Mouse (Mus musculus) Patski (cell line): ENCODE measurements around the gene Hectd4. TPM values are rescaled to one million over a fixed set of nuclear protein-coding genes. Genes with fewer than 3 reads are reported as not detected.
A peak's percentile ranks its signal among the peaks of the same experiment; 100 is the strongest.
"Not testable (repeated sequence)": the region's sequence is repeated elsewhere in the genome, so short reads cannot be mapped to it uniquely, and the experiment has no call there.

Experiments used
- ATAC-seq: fragments of 100-300 bp; one replicate; pipeline ENCODE4 v1.8.0; 2021
- CTCF ChIA-PET: fragments of 350-600 bp; sonication (Branson Sonifier 250); formaldehyde crosslinking; loops from one replicate; lab custom pipeline; 2022; ENCODE audit warnings: inconsistent platforms; lab: Charles Lee
- POLR2A ChIA-PET: fragments of 350-600 bp; sonication (Branson Sonifier 250); formaldehyde crosslinking; loops from one replicate; lab custom pipeline; 2022; ENCODE audit warnings: antibody characterized with exemption, inconsistent platforms; lab: Charles Lee
- DNase-seq: peaks from one replicate; pipeline ENCODE4 v3.0.0-alpha.2; 2011; ENCODE audit warnings: low read depth, low spot score
- H3K27me3 ChIP-seq: fragments of 371-371 bp; one replicate; pipeline ENCODE4 v1.5.1; 2021
- CTCF ChIP-seq: fragments of 100-300 bp; IDR thresholded peaks from one replicate; pipeline ENCODE4 v1.5.1; 2021
- in situ Hi-C: fragments of 300-500 bp; cut with MboI; formaldehyde crosslinking; loops from 3 replicates; pipeline ENCODE4 v1.11.1; 2018; ENCODE audit warnings: low pct_unique_long_range_greater_than_20kb, mixed read lengths
- polyA plus RNA-seq: library from polyadenylated mRNA; unstranded; gene quantifications from one replicate; pipeline ENCODE4 v1.2.3, GENCODE M21; 2021

The Hectd4 gene
- polyA plus RNA-seq, 1 experiment from 2014 or later = 13.7 TPM

GRCm38 (mm10) chr5:121204132-121205089 lies 15.6 kb upstream of the Hectd4 start, which contains the start of gene Rpl6:
Rpl6 (plus strand) TSS chr5:121204481.
- peaks cover 8% of the 10 kb centered on the region for H3K27me3 ChIP-seq
- no peak for DNase-seq
- peak; percentile 85 for ATAC-seq
- no peak for TF ChIP-seq CTCF
- CTCF ChIA-PET = interaction anchor here (0.9 kb wide), 1 partner anchor 20 kb away, joined by 3 read pairs; no protein-coding TSS in a partner anchor
- in situ Hi-C loops = no loop called here
- POLR2A ChIA-PET = interaction anchor here (0.6 to 1.1 kb wide), 3 partner anchors 10 to 60 kb away, joined by 3 read pairs; no protein-coding TSS in a partner anchor

GRCm38 (mm10) chr5:121205537-121206130 lies 14.4 kb upstream of the Hectd4 start:
- ATAC-seq, H3K27me3 ChIP-seq, in situ Hi-C loops, POLR2A ChIA-PET, CTCF ChIA-PET, DNase-seq: not testable (repeated sequence)

GRCm38 (mm10) chr5:121206540-121206939 lies 13.5 kb upstream of the Hectd4 start:
- in situ Hi-C loops = no loop called here
- POLR2A ChIA-PET = no interaction called here
- no peak for DNase-seq
- no peak for TF ChIP-seq CTCF
- no peak for ATAC-seq
- CTCF ChIA-PET = no interaction called here
- no peaks in the 10 kb centered on the region for H3K27me3 ChIP-seq

GRCm38 (mm10) chr5:121206984-121207383 lies 13.0 kb upstream of the Hectd4 start:
- no peaks in the 10 kb centered on the region for H3K27me3 ChIP-seq
- CTCF ChIA-PET = no interaction called here
- ATAC-seq (no peak), DNase-seq (no peak)
- no peak for TF ChIP-seq CTCF
- POLR2A ChIA-PET = no interaction called here
- in situ Hi-C loops = no loop called here

- ChIA-PET POLR2A (interaction anchor here (1.2 kb wide), 1 partner anchor 9 kb away, joined by 3 read pairs; no protein-coding TSS in a partner anchor), CTCF (interaction anchor here (0.8 to 1.9 kb wide), 4 partner anchors 10 to 66 kb away, joined by 3 to 5 read pairs (median 4); no protein-coding TSS in a partner anchor)
- DNase-seq (no peak), ATAC-seq (no peak)
- in situ Hi-C loops = no loop called here
- no peak for TF ChIP-seq CTCF
- H3K27me3 ChIP-seq = no peaks in the 10 kb centered on the region
Observed at GRCm38 (mm10) chr5:121209755-121210600, 10.0 kb upstream of the Hectd4 start.

- no peak for DNase-seq
- no peak for TF ChIP-seq CTCF
- in situ Hi-C loops = no loop called here
- ChIA-PET CTCF (interaction anchor here (0.8 to 1.9 kb wide), 4 partner anchors 11 to 66 kb away, joined by 3 to 5 read pairs (median 4); no protein-coding TSS in a partner anchor), POLR2A (interaction anchor here (1.2 kb wide), 1 partner anchor 9 kb away, joined by 3 read pairs; no protein-coding TSS in a partner anchor)
- H3K27me3 ChIP-seq = no peaks in the 10 kb centered on the region
- ATAC-seq = no peak
Observed at GRCm38 (mm10) chr5:121210601-121210924, 9.5 kb upstream of the Hectd4 start.

GRCm38 (mm10) chr5:121212108-121212507 lies 7.9 kb upstream of the Hectd4 start:
- TF ChIP-seq CTCF = no peak
- H3K27me3 ChIP-seq = no peaks in the 10 kb centered on the region
- in situ Hi-C loops = no loop called here
- no peak for DNase-seq
- ChIA-PET POLR2A (interaction anchor here (0.7 kb wide), 1 partner anchor 156 kb away, joined by 5 read pairs; no protein-coding TSS in a partner anchor), CTCF (no interaction called here)
- no peak for ATAC-seq

GRCm38 (mm10) chr5:121214707-121215106 lies 5.3 kb upstream of the Hectd4 start:
- ATAC-seq (no peak), DNase-seq (no peak)
- no peaks in the 10 kb centered on the region for H3K27me3 ChIP-seq
- ChIA-PET POLR2A (no interaction called here), CTCF (no interaction called here)
- in situ Hi-C loops = loop anchor here (5.0 kb wide), 3 partner anchors 53 to 263 kb away; no protein-coding TSS in a partner anchor
- no peak for TF ChIP-seq CTCF

GRCm38 (mm10) chr5:121215380-121216125 lies 4.5 kb upstream of the Hectd4 start:
- H3K27me3 ChIP-seq = no peaks in the 10 kb centered on the region
- ChIA-PET CTCF (interaction anchor here (0.6 to 1.5 kb wide), 3 partner anchors 13 to 51 kb away, joined by 3 to 5 read pairs (median 3); no protein-coding TSS in a partner anchor), POLR2A (interaction anchor here (0.6 kb wide), 1 partner anchor 70 kb away, joined by 3 read pairs; no protein-coding TSS in a partner anchor)
- ATAC-seq (no peak), DNase-seq (no peak)
- in situ Hi-C loops = loop anchor here (5.0 kb wide), 3 partner anchors 52 to 262 kb away; no protein-coding TSS in a partner anchor
- TF ChIP-seq CTCF = peak; percentile 99
